Mouse (Mus musculus): ENCODE measurements at regions not wholly inside any gene's neighbourhood (a gene's known extent, or its start where the extent isn't known, plus 50 kb on each side); places are given as distances from the start of the nearest gene placed in this dataset.
A peak's percentile ranks its signal among the peaks of the same experiment; 100 is the strongest.

DNA sequence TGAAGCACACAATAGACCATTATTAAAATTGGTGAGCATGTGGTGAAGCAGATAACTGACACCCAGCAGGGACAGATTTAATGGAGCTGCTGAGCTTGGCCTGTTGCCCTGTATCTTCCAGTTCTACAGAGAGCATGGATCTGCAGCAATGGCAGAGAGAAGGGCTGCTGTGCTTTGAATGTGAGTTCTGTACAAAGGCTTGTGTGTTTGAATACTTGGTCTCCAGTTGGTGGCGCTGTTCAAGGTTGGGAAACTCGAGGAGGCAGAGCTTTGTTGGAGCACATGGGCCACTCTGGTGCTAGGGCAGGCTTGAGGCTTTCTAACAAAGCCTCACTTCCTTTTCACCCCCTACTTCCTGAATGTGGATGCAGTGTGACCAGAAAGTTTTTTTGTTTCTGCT is 211.8 kb upstream of the Arpp21 start:
- H3K4me3 ChIP-seq (ENCODE audit: low read depth, low read length), result no peak overlapping the region
- H3K36me3 ChIP-seq (ENCODE audit: control insufficient read depth, insufficient read depth, low read length), result no peaks in the 10 kb centered on the region
- no peak overlapping the region for H3K27ac ChIP-seq (ENCODE audit: low read depth, low read length)
- ATAC-seq (ENCODE audit: low FRiP score) (peak; percentile 75), DNase-seq (ENCODE audit: low spot score) (peak; percentile 61)
- H3K4me2 ChIP-seq (replicated peaks; ENCODE audit: low read depth, low read length), result no peak overlapping the region
- H3K9me3 ChIP-seq (ENCODE audit: control insufficient read depth, low read length), result no peaks in the 10 kb centered on the region
- no peak overlapping the region for H3K9ac ChIP-seq (ENCODE audit: low read depth, low read length)
- no peaks in the 10 kb centered on the region for H3K4me1 ChIP-seq (replicated peaks; ENCODE audit: control insufficient read depth, insufficient read depth, low read length)
- WGBS, result 7% methylated on average over 2 of the region's 2 CpGs
- H3K27me3 ChIP-seq (ENCODE audit: control insufficient read depth, insufficient read depth, low read length), result no peaks in the 10 kb centered on the region

DNA sequence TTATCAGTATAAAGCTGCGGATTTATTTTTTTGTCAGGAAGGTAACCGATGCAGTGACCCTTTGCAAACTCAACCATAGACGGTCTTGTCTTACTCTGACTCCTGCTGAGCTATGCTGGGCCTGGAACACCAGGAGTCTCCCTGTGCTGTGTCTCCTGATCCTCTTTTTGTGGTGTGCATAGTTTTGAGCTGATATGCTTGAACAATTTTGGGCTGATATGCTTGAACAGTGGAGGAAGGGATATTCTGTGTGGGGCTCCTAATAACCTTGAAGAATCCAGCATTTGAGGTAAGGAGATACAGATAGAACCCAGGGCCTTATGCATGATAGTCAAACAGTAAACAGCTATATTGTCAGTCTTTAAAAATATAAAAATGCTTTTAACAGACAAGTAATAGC is 211.2 kb upstream of the Arpp21 start:
- 65% methylated on average over 3 of the region's 3 CpGs for WGBS
- Histone ChIP-seq H3K4me3 (ENCODE audit: low read depth, low read length) (no peak overlapping the region), H3K27me3 (ENCODE audit: control insufficient read depth, insufficient read depth, low read length) (no peaks in the 10 kb centered on the region), H3K36me3 (ENCODE audit: control insufficient read depth, insufficient read depth, low read length) (no peaks in the 10 kb centered on the region), H3K9ac (ENCODE audit: low read depth, low read length) (no peak overlapping the region), H3K4me1 (replicated peaks; ENCODE audit: control insufficient read depth, insufficient read depth, low read length) (no peaks in the 10 kb centered on the region), H3K4me2 (replicated peaks; ENCODE audit: low read depth, low read length) (no peak overlapping the region), H3K9me3 (ENCODE audit: control insufficient read depth, low read length) (no peaks in the 10 kb centered on the region), H3K27ac (ENCODE audit: low read depth, low read length) (no peak overlapping the region)
- ATAC-seq (ENCODE audit: low FRiP score), result 0 out of 2 replicates have a peak, but pooled peaks have one; percentile 19
- no peak for DNase-seq (ENCODE audit: low spot score)

DNA sequence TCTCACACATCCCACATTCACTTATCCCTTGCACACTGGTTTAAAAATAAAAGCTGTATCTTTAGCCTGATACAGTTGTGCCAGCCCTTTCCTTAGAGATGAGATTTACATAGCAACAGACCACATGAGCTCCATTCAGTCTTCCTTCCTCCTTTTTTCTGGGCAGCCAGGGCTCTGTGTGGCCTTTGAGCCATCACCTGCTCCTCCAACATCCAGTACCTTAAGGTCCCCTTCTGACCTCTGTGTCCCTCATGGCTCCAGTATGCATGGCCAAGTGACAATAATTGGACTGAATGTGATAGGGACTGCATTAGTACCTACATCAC is 210.3 kb upstream of the Arpp21 start:
- no peak overlapping the region for H3K27ac ChIP-seq (ENCODE audit: low read depth, low read length)
- H3K36me3 ChIP-seq (ENCODE audit: control insufficient read depth, insufficient read depth, low read length), result no peaks in the 10 kb centered on the region
- no peaks in the 10 kb centered on the region for H3K9me3 ChIP-seq (ENCODE audit: control insufficient read depth, low read length)
- no peak overlapping the region for H3K9ac ChIP-seq (ENCODE audit: low read depth, low read length)
- DNase-seq (ENCODE audit: low spot score), result no peak
- H3K27me3 ChIP-seq (ENCODE audit: control insufficient read depth, insufficient read depth, low read length), result no peaks in the 10 kb centered on the region
- no peak overlapping the region for H3K4me2 ChIP-seq (replicated peaks; ENCODE audit: low read depth, low read length)
- no peak overlapping the region for H3K4me3 ChIP-seq (ENCODE audit: low read depth, low read length)
- no peaks in the 10 kb centered on the region for H3K4me1 ChIP-seq (replicated peaks; ENCODE audit: control insufficient read depth, insufficient read depth, low read length)
- ATAC-seq (ENCODE audit: low FRiP score), result no peak

DNA sequence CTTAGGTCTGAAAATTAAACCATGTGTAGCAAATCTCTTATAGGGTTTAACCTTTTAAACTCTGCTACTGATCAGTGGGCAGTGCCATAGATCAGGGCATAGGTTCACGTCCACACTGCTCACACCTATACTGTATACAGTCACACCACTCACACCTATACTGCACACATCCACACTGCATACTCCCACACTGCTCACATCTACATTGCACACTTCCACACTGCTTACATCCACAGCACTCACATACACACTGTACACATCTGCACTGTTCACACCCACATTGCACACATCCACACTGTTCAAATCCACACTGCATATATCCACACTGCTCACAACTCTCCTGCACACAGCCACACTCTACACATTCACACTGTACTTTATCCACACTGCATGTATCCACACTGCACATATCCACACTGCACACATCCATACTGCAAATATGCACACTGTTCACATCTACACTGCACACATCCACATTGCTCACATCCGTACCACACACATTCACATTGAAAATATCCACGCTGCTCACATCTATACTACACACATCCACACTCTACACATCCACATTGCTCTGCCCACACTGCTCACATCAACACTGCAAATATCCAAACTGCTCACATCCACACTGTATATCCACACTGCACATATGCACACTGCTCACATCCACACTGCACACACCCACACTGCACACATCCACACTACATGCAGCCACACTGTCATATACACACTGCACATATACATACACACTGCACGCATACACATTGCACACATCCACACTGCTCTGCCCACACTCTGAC is 209.7 kb upstream of the Arpp21 start:
- Histone ChIP-seq H3K4me2 (replicated peaks; ENCODE audit: low read depth, low read length) (no peak overlapping the region), H3K9ac (ENCODE audit: low read depth, low read length) (no peak overlapping the region), H3K4me3 (ENCODE audit: low read depth, low read length) (no peak overlapping the region), H3K36me3 (ENCODE audit: control insufficient read depth, insufficient read depth, low read length) (no peaks in the 10 kb centered on the region), H3K27ac (ENCODE audit: low read depth, low read length) (no peak overlapping the region), H3K27me3 (ENCODE audit: control insufficient read depth, insufficient read depth, low read length) (no peaks in the 10 kb centered on the region), H3K4me1 (replicated peaks; ENCODE audit: control insufficient read depth, insufficient read depth, low read length) (no peaks in the 10 kb centered on the region), H3K9me3 (ENCODE audit: control insufficient read depth, low read length) (no peaks in the 10 kb centered on the region)
- DNase-seq (ENCODE audit: low spot score) (no peak), ATAC-seq (ENCODE audit: low FRiP score) (peak; percentile 43)
- WGBS, result 93% methylated on average over 4 of the region's 4 CpGs

DNA sequence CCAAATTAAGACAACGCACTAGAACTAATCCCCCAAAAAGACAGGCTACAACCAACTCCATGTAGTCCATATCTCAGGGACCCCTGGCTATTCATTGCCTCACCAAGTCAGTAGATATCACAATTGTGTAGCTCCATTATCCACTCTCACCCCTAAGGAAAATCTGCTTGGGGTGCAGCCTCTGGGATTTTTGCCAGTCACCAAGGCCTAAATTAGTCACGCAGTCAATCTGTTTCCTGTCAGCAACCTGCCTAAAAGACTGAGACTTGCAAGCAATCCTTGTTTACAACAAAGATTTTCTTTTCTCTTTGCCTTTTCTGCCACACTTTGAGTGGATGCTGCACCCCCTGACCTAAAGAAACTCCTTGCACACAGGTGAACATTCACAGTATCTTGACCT is 208.5 kb upstream of the Arpp21 start:
- ATAC-seq (ENCODE audit: low FRiP score) (no peak), DNase-seq (ENCODE audit: low spot score) (no peak)
- 86% methylated on average over 2 of the region's 2 CpGs for WGBS
- no peaks in the 10 kb centered on the region for H3K36me3 ChIP-seq (ENCODE audit: control insufficient read depth, insufficient read depth, low read length)
- no peaks in the 10 kb centered on the region for H3K27me3 ChIP-seq (ENCODE audit: control insufficient read depth, insufficient read depth, low read length)
- H3K27ac ChIP-seq (ENCODE audit: low read depth, low read length), result no peak overlapping the region
- no peaks in the 10 kb centered on the region for H3K4me1 ChIP-seq (replicated peaks; ENCODE audit: control insufficient read depth, insufficient read depth, low read length)
- H3K9me3 ChIP-seq (ENCODE audit: control insufficient read depth, low read length), result no peaks in the 10 kb centered on the region
- no peak overlapping the region for H3K9ac ChIP-seq (ENCODE audit: low read depth, low read length)
- H3K4me3 ChIP-seq (ENCODE audit: low read depth, low read length), result no peak overlapping the region
- no peak overlapping the region for H3K4me2 ChIP-seq (replicated peaks; ENCODE audit: low read depth, low read length)

- 92% methylated on average over 2 of the region's 2 CpGs for whole genome bisulfite sequencing
- no peaks in the 10 kb centered on the region for H3K36me3 ChIP-seq (ENCODE audit: control insufficient read depth, insufficient read depth, low read length)
- no peak overlapping the region for H3K4me3 ChIP-seq (ENCODE audit: low read depth, low read length)
- no peaks in the 10 kb centered on the region for H3K4me1 ChIP-seq (replicated peaks; ENCODE audit: control insufficient read depth, insufficient read depth, low read length)
- no peaks in the 10 kb centered on the region for H3K27me3 ChIP-seq (ENCODE audit: control insufficient read depth, insufficient read depth, low read length)
- no peak for DNase-seq (ENCODE audit: low spot score)
- no peak for ATAC-seq (ENCODE audit: low FRiP score)
- no peak overlapping the region for H3K27ac ChIP-seq (ENCODE audit: low read depth, low read length)
- H3K9ac ChIP-seq (ENCODE audit: low read depth, low read length), result no peak overlapping the region
- no peak overlapping the region for H3K4me2 ChIP-seq (replicated peaks; ENCODE audit: low read depth, low read length)
- no peaks in the 10 kb centered on the region for H3K9me3 ChIP-seq (ENCODE audit: control insufficient read depth, low read length)
Measured at GRCm38 (mm10) chr9:112436094-112436493, 200.4 kb upstream of the Arpp21 start.

- WGBS, result 83% methylated on average over 4 of the region's 4 CpGs
- ATAC-seq (ENCODE audit: low FRiP score), result no peak
Measured at GRCm38 (mm10) chr9:112431920-112432437, 196.2 kb upstream of the Arpp21 start.

GRCm38 (mm10) chr9:112429196-112429595 is 193.5 kb upstream of the Arpp21 start:
- WGBS, result 55% methylated on average over 3 of the region's 3 CpGs
- H3K36me3 ChIP-seq (ENCODE audit: control insufficient read depth, insufficient read depth, low read length), result no peaks in the 10 kb centered on the region

More at GRCm38 (mm10) chr9:112431920-112432437, 196.2 kb upstream of the Arpp21 start:
- H3K4me2 ChIP-seq (replicated peaks; ENCODE audit: low read depth, low read length), result no peak overlapping the region
- H3K27ac ChIP-seq (ENCODE audit: low read depth, low read length), result no peak overlapping the region
- H3K9ac ChIP-seq (ENCODE audit: low read depth, low read length), result no peak overlapping the region
- H3K36me3 ChIP-seq (ENCODE audit: control insufficient read depth, insufficient read depth, low read length), result no peaks in the 10 kb centered on the region
- no peaks in the 10 kb centered on the region for H3K9me3 ChIP-seq (ENCODE audit: control insufficient read depth, low read length)
- no peak overlapping the region for H3K4me3 ChIP-seq (ENCODE audit: low read depth, low read length)
- no peak for DNase-seq (ENCODE audit: low spot score)
- H3K27me3 ChIP-seq (ENCODE audit: control insufficient read depth, insufficient read depth, low read length), result no peaks in the 10 kb centered on the region
- H3K4me1 ChIP-seq (replicated peaks; ENCODE audit: control insufficient read depth, insufficient read depth, low read length), result no peaks in the 10 kb centered on the region

GRCm38 (mm10) chr9:112405772-112406315 is 170.1 kb upstream of the Arpp21 start:
- H3K27ac ChIP-seq (ENCODE audit: low read depth, low read length), result no peak overlapping the region
- H3K4me2 ChIP-seq (replicated peaks; ENCODE audit: low read depth, low read length), result no peak overlapping the region
- no peak overlapping the region for H3K9ac ChIP-seq (ENCODE audit: low read depth, low read length)
- no peaks in the 10 kb centered on the region for H3K36me3 ChIP-seq (ENCODE audit: control insufficient read depth, insufficient read depth, low read length)
- ATAC-seq (ENCODE audit: low FRiP score), result no peak
- H3K4me3 ChIP-seq (ENCODE audit: low read depth, low read length), result no peak overlapping the region
- H3K27me3 ChIP-seq (ENCODE audit: control insufficient read depth, insufficient read depth, low read length), result no peaks in the 10 kb centered on the region
- no peaks in the 10 kb centered on the region for H3K4me1 ChIP-seq (replicated peaks; ENCODE audit: control insufficient read depth, insufficient read depth, low read length)
- DNase-seq (ENCODE audit: low spot score), result no peak
- no peaks in the 10 kb centered on the region for H3K9me3 ChIP-seq (ENCODE audit: control insufficient read depth, low read length)

More at GRCm38 (mm10) chr9:112429196-112429595, 193.5 kb upstream of the Arpp21 start:
- ATAC-seq (ENCODE audit: low FRiP score) (no peak), DNase-seq (ENCODE audit: low spot score) (no peak)
- H3K4me2 ChIP-seq (replicated peaks; ENCODE audit: low read depth, low read length), result no peak overlapping the region
- H3K27ac ChIP-seq (ENCODE audit: low read depth, low read length), result no peak overlapping the region
- H3K9me3 ChIP-seq (ENCODE audit: control insufficient read depth, low read length), result no peaks in the 10 kb centered on the region
- H3K4me3 ChIP-seq (ENCODE audit: low read depth, low read length), result no peak overlapping the region
- no peaks in the 10 kb centered on the region for H3K4me1 ChIP-seq (replicated peaks; ENCODE audit: control insufficient read depth, insufficient read depth, low read length)
- no peaks in the 10 kb centered on the region for H3K27me3 ChIP-seq (ENCODE audit: control insufficient read depth, insufficient read depth, low read length)
- H3K9ac ChIP-seq (ENCODE audit: low read depth, low read length), result no peak overlapping the region

Data from hindbrain, embryonic 11.5 days (tissue).